Mouse (Mus musculus): ENCODE measurements around the gene Mal.

The Mal gene

DNA sequence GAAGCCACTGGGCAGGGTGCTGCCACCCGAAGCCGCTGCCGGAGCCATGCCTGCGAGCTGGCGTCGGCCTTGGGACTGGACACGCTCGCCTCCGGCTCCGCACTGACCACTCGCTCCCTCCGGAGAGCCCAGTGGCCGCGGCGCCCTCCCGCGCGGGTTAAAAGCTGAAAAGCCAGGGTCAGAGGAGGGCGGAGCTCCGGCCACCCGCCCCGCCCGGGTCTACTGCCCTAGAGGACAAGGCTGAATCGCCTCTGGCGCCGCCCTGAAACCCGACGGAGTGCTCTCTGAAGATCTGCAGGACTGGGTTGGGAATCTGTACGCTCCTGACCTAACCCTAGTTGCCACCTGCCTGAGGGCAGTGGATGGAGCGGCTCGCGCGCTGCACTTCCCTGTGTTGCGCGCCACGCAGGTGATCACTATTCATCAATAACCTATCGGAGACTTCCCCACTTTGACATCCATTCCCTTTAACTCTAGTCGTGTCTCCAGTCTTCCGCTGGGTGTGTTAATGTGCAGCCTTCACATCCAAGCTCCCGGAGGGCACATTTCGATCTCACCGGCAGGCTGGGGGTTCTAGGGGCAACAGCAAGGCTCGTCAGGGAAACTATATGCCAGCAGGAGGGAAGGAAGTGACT lies at the start of gene Mal:
Gene Mal (minus strand): TSS at position 610 of the 635 bp plus-strand sequence.
- peak; percentile 24 for DNase-seq (ENCODE audit: low spot score)

DNA sequence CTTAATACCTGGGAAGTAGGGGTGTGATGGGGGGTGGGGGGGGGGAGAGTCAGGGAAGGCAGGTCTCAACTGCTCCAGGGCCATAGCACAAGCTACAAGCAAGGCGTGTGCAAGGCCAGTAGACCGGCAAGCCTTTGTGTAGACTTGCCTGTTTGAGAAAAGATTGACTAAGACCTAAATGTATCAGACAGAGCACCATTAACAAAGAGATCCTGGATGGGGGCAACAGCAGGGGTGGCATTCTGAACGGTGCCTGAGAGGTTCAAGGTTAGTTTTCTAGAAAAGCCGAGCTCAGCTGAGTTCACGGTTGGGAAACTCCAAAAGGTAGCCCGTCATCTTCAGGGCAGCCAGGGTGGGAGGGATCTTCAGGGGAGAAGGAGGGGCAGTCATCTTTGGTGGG lies 48.8 kb upstream of the Mal start:
- DNase-seq (ENCODE audit: low spot score) = no peak

DNA sequence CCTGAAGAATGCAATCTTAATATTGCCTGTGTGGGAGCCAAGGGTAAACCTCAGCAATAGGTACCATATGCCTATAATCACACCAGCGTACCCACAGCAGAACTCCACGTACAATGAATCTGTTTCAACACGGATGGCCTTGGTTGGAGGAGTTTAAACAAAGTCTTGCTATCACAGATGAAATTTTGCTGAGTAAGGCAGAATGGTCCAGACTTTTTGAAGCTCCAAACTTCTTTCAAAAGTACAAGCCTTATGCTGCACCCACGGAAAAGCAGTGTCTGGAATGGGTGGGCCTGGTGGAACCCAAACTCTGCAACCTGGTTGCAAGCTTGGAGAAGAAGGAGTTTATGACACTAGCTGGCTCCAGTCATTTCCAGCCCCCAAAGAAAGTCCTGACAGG lies 32.7 kb upstream of the Mal start:
- no peak for DNase-seq (ENCODE audit: low spot score)

DNA sequence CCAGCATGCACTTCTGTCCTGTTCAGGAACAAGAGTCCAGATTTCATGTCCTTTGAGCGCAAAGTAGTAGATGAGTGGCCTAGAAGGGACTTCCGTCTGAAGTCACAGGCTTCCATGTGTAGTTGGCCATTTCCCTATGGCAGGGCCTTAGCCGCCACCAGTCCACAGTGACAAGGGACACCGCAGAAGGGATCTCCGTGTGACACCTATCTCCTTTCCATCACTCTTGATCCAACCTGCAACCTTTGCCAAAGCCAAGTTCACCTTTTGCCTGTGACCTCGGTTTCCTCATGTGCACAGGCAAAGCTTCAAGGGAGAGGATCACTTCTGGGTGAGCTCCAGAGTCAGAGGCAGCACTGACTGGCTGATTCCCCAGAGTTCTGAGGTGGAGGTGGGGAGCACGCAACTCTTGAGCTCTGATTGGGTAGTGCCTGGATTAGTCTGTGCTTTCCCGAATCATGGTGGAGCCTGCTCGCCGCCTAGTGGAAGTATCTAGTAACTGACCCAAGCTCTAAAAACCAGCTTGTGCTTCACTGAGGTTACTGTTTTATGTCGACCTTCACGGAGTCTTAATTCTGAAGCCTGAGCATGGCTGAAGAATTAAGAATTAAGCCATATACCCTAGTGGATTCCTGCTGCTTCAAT lies 27.3 kb upstream of the Mal start:
- DNase-seq (ENCODE audit: low spot score) = no peak

DNA sequence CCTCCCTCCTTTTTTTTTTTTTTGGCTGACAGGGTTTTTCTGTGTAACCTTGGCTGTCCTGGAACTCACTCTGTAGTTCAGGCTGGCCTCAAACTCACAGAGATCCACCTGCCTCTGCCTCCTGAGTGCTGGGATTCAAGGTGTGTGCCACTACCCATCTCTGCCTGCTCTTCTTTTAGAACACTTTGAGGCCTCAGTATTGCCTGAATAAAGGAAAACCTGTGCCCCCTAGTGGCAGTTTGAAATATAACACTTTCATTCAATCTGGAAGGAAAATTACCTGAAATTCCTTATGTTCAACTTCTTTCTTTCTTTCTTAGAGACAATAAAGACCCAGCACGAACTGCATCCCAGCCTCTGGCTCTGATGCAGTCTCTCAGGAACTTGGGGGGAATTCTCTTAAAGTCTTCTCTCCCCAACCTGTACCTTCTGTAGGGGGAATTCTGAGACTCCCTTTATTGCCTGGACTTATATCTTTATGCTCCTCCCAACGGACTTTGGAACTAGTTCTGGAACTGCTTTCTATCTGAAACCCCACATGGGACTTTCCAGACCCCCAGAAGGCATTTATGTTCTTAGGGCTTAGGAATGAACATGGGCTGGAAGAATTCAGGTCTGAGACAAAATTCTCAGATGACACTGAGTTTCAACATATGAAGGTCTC lies 11.5 kb upstream of the Mal start:
- no peak for DNase-seq (ENCODE audit: low spot score)

DNA sequence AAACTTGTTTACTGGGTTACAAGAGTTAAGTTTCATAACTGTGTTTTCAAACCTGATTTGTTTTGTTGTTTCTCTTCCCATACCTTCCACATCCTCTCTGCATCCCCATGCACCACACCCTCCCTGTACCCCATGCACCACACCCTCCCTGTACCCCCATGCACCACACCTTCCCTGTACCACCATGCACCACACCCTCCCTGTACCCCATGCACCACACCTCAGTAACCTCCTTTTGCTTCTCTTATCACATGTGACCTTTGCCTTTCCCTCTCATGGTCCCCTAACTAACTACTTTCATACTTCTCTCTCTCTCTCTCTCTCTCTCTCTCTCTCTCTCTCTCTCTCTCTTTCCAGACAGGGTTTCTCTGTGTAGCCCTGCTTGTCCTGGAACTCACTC lies 10.5 kb upstream of the Mal start:
- no peak for DNase-seq (ENCODE audit: low spot score)

DNA sequence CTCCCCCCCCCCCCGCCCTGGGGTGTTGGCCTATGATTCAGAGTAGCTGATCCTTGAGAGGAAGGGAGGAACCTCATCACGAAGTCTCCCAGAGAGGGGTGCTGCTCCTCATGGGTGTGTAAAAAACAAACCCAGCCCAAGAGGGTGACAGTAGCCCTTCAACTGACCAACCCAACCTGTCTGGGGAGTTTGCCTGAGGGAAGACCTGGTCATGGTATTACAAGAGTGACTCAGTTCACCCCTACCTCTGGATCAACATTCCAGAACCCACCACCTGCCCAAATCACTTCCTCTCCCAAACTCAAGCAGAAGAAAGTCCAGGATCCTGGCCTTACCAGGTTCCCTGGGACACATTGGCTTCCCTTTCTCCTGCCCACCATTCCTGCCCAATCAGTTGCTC lies 6.2 kb upstream of the Mal start:
- no peak for DNase-seq (ENCODE audit: low spot score)

DNA sequence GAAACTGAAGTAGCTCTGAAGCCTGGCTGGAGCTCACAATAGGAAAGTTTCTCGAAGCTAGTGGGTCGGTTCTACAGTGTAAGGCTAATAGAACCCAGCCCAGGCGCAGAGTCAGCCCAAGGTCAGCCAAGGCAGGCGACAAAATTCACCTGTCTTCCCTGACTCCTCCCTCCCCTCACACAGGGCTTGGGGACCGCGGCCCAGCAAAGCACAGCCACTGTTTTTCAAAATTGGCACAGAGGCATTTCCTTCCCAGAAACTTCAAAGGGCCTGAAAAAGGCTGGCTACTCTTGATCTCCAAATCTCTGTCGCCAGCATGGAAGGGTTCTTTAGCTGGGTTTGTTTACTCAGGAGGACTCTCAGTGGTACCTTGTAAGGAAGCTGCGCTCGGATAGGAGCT lies 1.1 kb downstream of the Mal start:
- no peak for DNase-seq (ENCODE audit: low spot score)

DNA sequence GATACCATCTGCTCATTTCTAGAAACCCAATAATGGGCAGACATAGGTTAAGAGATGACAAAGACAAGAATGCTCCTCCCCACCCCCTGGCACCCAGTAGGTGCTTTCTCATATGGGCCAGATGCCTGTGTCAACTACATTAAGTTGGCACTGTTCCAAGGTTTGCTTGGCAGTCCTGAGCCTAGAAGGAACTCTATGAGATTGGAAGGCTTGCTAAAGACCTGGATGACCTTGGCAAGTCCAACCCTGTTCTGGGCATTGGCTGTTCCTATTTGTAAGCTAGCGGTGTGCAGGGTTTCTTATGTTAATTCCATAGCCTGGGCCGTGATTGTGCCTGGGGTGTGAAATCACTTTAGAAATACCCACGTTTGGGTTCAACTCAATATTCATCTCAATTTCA lies 1.7 kb downstream of the Mal start:
- DNase-seq (ENCODE audit: low spot score) = no peak

DNA sequence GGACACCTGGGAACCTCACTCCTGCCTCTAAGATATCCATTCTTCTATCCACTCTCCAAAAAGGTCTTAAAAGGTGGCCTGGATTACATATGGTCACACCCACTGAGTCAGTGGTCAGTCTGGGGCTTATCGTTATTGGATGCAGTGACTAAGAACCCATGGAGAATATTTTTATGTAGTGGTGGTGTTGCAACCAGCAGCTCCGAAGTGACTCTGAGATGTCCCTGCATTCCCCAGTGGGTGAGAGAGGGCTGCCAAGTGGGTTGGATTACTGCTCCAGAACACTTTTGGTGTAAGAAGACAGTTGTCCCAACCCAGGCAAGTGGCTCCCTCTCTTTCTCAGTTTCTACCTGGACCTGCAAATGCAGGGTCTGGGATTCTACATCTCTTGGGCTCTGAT lies 3.7 kb downstream of the Mal start:
- no peak for DNase-seq (ENCODE audit: low spot score)

DNA sequence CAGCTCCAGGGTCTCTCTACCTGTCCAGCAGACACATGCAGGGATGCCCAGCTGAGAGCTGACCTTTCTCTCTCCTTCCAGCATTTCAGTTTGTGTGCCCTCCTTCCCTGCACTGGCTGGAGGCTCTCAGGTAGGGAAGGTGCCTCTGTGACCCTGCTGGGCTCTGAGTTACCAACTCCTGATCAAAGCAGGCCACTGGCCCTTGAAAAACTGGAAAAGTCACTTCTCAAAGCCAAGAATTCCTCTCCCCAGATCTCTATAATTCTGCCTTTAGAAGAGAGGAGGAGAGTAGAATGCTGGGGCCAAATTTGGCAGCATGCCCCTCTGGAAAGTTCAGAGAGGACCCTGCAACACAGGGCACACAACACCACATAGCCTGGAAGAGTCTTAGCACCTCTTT lies 4.2 kb downstream of the Mal start:
- no peak for DNase-seq (ENCODE audit: low spot score)

DNA sequence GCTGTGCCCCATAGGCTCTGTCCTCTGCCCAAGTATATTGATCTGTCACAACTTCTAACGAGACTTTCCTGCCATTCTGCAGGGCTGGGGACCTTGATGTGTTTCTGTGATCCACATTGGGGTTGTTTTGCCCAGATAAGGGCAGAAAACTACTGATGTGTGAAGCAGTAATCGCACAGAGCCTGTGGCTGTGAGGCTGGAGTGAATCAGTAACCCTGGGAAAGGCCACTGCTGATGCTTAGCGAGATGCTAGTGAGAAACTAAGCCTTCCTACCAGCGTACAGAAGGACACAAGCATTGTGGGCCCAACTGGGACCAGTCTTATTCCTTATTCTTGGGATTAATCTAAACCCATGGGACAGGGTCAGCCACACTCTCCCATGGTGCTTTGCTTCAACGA lies 4.9 kb downstream of the Mal start:
- DNase-seq (ENCODE audit: low spot score) = no peak

DNA sequence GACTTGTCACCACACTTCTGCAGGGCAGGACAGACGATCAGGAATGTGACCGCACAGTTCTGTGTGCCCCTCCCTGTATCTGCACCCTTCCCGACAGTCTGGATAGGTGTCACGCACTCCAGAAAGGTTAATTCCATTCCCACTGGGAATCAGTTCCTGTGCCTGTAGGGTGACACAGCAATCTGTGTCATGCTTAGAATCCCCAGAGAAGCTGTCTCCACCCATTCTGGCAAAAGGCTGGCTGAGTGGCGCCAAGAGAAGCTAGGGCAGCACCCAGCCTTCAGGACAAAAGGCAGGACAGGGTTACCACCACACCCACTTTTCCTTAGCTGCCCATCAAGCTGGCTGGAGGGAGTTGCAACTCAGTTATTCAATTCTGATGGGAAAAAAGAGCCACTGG lies 6.6 kb downstream of the Mal start:
- no peak for DNase-seq (ENCODE audit: low spot score)

DNA sequence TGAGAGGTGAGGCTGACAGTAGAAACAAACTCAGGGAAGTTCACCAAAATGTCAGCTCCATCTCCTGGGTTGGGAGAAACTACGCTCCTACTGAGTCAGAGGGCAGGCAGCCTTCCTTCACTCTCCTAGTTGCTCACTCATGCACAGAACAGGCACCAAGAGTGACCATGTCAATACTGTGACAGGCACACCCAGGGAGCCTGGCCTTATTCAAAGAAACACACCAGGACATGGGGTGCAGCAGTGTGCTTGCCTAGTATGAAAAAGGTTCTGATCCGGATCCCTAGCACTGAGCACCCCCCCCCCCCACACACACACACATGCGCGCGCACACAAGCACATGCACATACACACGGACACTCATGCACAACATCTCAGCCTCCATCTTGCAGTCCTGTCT lies 8.3 kb downstream of the Mal start:
- DNase-seq (ENCODE audit: low spot score) = no peak

DNA sequence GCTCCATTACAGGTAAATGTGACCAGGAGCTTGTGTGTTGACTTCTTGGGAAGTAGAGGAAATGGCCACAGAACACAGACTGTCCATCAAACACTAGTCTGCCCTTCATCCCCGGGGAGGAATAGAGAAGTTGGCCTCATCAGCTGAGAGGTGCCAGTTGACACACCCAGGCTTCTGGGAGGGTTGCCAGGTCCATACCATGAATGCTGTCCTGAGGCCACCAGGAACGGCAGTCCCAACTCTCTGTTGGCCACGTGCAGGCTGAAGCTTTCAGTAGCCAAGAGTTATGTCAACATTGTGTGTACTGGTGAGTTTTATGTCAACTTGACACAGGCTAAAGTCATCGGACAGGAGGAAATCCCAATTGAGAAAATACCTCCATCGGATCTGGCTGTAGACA lies 9.6 kb downstream of the Mal start:
- no peak for DNase-seq (ENCODE audit: low spot score)

DNA sequence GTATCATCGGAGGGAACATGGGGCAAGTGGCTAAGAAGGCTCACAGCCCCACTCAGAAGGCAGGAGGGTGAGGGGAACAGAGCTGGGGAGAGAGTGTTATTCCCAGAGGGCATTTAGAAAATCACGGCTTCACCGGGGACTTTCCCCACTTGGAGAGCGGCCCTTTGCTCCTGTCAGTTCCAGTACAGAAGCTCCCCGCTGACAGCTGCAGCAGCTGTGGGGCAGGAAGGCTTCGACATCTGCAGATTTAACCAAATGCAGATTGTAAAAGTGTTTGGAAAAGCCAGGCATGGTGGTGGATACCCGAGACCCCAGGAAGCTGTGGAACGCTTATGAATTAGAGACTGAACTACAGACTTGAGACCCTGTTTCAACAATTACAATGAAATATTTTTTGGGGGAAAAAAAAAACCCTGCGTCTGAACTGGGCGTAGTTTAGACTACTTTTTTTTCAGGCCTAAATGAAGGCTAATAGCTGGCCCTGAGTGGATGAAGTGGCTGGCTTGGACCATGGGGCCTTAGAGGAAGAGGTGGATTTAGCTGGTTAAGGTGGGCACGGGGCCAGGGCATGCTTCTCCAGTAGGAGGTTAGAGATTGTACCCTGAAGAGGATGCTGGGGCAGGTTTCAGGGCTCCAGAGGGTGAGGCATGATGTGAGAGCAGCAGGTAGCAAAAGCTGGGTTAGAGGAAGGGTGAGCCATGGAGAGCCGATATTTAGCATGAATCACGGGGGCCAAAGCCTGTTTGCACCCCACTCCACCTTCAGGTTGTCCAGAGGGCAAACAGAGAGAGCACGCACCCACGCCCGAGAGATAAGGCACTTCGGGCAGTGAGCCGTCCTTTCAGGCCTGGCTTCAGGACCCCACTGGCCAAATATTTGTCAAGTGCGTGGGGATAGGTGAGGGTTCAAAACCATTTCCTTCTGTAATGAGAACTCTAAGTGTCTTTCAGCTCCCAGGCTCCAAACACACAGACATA lies 12.5 kb downstream of the Mal start:
- no peak for DNase-seq (ENCODE audit: low spot score)

DNA sequence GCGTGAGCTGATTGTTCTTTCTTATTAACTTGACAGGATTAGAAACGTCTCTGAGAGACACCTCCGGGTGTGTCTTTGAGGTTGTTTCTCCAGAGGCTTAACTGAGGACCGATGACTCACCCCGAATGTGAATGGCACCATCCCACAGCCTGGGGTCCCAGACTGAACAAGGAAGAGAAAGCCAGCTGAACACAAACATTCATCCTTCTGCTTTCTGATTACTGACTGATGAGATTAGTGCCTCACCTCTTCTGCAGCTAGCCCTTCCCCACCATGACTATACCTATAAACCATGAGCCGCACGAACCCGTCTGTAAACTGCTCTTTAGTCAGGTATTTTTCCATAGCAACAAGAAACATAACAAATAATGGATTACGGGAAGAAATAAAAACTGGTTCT lies 17.5 kb downstream of the Mal start:
- no peak for DNase-seq (ENCODE audit: low spot score)

DNA sequence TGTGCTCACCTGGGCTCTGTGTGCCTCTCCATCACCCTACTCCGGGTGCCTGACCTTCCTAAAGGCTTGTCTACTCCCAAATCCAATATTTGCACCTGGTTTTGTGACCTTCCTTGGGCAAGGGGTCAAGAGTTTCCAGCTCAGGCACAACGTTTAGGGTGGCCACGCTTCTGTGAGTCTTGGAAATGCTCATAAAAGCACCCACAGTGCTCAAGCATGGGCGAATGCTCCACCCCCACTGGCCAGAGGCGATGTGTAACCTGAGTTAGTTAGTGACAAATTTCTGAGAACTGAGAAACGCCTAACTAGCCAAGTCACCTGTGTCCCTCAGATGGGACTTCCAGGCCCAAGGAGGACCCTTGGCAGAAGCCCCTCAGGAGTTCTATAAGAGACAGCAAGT lies 20.9 kb downstream of the Mal start:
- DNase-seq (ENCODE audit: low spot score) = no peak

DNA sequence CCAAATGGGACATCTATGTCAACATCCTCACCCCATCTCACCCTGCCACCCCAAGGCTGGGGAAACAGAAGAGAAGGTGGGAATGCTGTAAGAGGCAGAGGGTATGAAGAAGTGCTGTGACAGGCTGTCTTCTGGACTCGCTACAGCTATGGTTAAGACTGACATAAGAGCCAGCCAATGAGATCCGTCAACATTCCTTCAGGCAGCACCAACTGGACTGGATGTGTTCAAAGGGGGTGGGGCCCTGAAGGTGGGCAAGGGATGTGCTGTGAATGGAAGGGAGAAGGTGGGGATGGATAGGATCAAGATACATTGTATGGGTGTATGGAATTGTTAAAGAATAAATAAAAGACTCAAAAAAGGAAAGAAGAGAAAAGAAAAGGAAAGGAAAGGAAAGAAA lies 23.9 kb downstream of the Mal start:
- DNase-seq (ENCODE audit: low spot score) = no peak

DNA sequence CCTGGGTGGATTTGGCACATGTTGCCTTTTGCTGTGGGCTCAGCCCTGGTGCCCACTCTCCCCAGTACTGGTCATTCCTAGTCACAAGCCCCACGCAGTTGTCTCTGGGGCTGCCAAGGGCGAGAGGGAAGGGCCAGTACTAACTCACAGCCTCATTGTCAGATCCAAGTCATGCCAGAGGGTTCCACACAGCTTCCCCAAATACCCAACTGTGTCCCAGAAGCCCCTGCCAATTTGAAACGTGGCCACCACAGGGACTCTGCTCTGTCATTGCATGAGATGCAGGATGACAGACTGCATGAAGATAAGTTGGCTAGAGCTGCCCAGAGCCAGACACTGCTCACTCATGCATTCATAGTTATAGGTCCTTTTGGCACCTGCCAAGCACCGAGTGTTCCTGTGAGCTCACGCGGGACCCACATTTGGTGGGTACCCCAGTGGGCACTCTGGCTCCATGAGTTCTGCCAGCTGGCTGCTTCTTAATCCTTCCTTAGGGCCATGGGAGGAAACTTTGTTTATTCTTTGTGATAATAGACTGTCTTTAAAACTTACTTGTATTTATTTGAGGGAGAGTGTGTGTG lies 28.4 kb downstream of the Mal start:
- DNase-seq (ENCODE audit: low spot score) = no peak

DNA sequence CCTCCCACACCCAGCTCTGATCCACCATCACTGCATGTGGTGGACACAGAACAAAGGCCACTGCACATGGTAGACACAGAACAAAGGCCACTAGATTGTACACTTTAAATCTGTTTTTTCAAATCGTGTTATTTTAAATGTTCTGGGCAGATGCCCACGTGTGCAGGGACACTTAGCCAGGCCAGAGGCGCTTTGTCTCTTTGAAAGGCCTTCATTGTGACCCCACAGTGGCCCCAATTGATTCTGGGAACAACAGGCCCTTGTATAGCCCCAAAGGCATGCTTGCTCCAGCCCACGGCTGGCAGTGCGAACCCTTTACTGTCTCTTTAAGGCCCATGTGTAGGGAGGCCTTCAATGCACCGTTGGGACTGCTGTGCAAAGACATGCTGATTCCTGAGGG lies 29.1 kb downstream of the Mal start:
- no peak for DNase-seq (ENCODE audit: low spot score)

DNA sequence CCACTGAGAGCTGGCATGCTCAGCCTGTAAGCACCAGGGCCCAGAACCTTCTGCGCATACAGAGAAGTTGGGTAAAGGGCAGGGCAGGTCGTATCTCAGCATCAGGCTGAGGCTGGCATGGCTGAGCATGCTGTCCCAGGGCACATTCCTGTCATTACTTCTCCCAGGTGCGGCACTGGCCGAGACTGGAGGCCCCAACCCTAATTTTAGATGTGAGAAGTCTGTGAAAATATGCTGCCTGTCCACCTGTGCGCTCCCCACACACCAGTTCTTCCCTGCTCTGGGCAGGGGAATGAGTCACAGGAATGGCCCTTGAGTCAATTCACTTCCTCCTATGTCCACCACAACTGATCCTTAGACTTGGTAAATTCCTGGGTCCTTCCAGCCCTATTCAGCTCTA lies 30.8 kb downstream of the Mal start:
- DNase-seq (ENCODE audit: low spot score) = no peak

All from urinary bladder, postnatal 10 days (tissue).